Mouse (Mus musculus): ENCODE measurements at regions not wholly inside any gene's neighbourhood (a gene's known extent, or its start where the extent isn't known, plus 50 kb on each side); places are given as distances from the start of the nearest gene placed in this dataset.
"Not testable (repeated sequence)": the region's sequence is repeated elsewhere in the genome, so short reads cannot be mapped to it uniquely, and the experiment has no call there.

DNA sequence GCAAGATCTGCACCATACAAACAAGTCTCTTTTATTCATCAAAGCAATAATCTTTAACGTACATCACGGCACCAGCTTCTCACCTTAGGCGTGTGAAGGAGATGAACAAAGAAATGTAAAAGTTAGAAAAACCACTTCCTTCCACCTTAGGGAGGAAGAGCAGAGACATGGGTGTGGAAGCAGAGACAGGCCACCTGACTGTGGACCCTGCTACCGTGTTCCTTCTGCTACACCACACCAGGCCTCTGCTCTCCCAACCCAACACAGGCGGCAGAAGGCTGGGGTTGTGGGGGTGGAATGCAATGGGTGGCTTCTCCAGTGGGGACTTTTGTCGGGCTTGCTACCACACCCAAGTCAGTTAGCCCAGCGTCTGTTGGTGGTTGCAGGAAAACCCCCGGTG lies 540.2 kb upstream of the Gm10131 start:
- DNase-seq (ENCODE audit: low spot score): no peak

- DNase-seq (ENCODE audit: low spot score): not testable (repeated sequence)
Measured at GRCm38 (mm10) chr8:34628221-34628620, 516.7 kb upstream of the Gm10131 start.

GRCm38 (mm10) chr8:34625670-34626069 lies 514.1 kb upstream of the Gm10131 start:
- DNase-seq (ENCODE audit: low spot score): no peak

GRCm38 (mm10) chr8:34623783-34624182 lies 512.2 kb upstream of the Gm10131 start:
- no peak for DNase-seq (ENCODE audit: low spot score)

- DNase-seq (ENCODE audit: low spot score): no peak
Measured at GRCm38 (mm10) chr8:34622177-34623114, 510.9 kb upstream of the Gm10131 start.

DNA sequence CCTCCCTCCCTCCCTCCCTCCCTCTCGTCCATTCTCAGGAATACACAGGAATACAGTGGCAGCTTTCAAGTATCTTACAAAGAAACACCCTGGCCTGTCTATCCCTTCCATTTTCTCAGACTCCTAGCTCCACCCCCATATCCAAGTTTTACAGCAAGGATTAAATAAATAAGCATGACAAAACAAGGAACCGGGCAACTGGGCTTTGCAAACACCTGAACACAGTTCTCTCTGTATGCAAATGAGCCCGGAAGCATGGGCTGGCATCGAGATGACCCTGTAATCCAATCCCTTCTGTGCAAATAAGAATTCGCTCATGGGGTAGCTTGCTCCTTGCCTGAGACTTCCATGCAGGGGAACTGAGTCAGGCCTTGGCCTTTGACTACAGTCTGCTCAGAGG lies 506.5 kb upstream of the Gm10131 start:
- DNase-seq (ENCODE audit: low spot score): no peak

DNA sequence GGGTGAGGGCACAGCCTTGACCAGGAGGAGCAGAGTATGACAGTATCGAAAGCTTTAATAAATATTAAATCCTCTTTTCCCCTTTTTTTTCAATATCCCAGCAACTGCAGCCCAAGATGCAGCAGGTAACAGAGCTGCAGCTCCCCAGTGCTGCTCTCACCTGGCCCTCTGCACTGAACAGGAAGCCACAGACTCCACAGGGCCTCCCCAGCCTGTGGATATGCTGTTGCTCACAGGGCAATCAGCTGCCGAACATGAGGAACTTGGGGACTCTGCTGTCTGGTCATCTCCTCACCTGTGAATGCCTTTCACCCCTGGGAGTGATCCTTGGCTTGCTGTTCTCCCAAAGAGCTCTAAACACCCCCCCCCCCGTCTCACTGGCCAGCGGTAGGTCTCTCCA lies 503.4 kb upstream of the Gm10131 start:
- DNase-seq (ENCODE audit: low spot score): no peak

DNA sequence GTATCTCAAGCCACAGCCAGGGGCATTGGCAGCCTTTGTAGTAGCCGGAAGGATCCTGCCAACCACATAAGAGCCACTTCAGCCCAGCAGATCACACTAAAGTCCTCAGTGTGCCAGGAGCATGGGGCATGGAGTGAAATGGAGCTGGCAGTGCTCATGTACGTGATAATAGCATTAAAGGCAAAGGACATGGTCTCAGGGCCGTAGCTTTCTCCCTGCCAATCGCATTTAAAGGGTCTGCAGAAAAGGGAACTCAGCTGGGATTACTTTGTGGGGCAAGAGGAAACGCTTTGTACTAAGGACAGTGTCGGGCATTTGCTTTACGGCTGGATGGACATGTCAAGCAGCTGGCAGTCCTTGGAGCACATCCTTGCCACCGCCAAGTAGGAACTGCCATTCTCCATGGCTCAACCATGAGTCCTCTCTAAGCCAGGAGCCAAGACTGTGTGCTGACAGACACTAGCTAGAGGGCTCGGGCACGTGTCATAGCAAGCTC lies 502.5 kb upstream of the Gm10131 start:
- DNase-seq (ENCODE audit: low spot score): no peak

- DNase-seq (ENCODE audit: low spot score): no peak
Measured at GRCm38 (mm10) chr8:34613138-34613537, 501.6 kb upstream of the Gm10131 start.

DNA sequence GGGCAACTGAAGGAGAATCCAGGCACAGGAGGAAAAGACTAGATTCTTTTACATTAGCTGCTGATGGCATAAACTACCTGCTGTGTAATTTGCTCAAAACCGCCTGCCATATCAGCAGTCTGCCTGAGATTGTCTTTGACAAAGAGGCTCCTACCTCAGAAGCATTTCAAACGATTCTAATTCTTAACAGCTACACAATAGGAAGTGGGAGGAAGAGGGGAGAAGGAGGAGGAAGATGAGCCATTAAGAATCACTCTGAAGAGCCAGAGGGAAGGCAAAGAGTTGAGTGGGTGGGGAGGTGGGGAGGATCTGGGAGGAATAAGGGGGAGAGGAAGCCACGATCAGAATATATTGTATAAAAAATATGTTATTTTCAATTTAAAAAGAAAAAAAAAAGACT lies 500.9 kb upstream of the Gm10131 start:
- no peak for DNase-seq (ENCODE audit: low spot score)

DNA sequence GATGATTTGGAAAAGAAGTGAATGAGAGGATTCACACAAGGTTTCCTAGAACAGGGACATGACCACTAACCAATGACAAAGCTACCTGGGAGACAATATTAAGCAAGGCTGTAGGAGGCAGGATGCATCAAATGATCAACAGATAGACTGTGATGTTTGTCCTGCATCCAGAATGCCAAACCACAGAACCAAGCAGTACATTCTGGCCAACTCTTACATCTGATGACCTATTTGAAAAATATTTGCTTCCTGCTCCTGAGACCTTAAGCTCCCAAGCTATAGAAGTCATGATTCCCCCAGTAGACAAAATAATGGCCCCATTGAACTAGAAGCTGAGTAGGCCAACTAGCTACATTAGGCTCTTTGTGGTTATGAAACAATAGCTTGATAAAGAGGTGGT lies 498.6 kb upstream of the Gm10131 start:
- no peak for DNase-seq (ENCODE audit: low spot score)

DNA sequence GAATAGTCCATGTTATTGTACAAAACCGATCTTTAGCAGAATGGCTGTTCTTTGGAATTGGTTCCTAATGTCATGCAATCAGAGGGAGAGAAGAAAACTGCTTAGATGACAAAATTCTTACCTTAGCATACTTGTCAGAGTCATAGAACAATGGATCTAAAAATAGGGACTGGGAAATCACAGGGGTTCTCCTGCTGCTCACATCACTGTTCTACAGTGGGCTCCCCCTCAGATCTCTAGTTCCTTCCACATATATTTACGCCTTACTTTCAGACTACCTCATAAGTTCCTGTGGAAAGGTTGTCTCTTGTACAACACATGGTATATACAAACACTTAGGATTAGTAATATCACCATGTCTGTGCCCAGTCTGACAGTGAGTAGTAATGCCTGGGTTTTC lies 495.9 kb upstream of the Gm10131 start:
- no peak for DNase-seq (ENCODE audit: low spot score)

GRCm38 (mm10) chr8:34605031-34605430 lies 493.5 kb upstream of the Gm10131 start:
- no peak for DNase-seq (ENCODE audit: low spot score)

- no peak for DNase-seq (ENCODE audit: low spot score)
Measured at GRCm38 (mm10) chr8:34604581-34604980, 493.0 kb upstream of the Gm10131 start.

GRCm38 (mm10) chr8:34601426-34601953 lies 490.0 kb upstream of the Gm10131 start:
- DNase-seq (ENCODE audit: low spot score): no peak

- DNase-seq (ENCODE audit: low spot score): no peak
Measured at GRCm38 (mm10) chr8:34600880-34601279, 489.3 kb upstream of the Gm10131 start.

DNA sequence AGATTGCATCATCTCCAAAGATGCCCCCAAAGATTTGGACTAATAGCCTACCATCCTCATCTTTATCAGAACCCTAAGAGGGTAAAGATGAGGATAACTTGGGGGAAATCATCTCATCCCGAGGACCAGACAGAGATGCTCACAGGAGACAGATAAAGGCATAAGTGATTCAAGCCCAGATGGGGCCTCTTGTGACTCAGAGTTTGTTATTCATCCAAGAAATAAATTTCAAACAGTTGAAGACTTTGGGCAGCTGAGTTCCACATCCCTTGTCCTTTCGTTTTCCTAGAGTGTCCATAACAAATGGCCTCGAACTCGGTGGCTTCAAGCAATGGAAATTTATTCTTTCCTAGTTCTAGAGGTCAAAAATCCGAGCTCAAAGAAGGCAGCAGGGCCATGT lies 485.1 kb upstream of the Gm10131 start:
- no peak for DNase-seq (ENCODE audit: low spot score)

- no peak for DNase-seq (ENCODE audit: low spot score)
Measured at GRCm38 (mm10) chr8:34590976-34591749, 479.6 kb upstream of the Gm10131 start.

GRCm38 (mm10) chr8:34578043-34578442 lies 466.5 kb upstream of the Gm10131 start:
- DNase-seq (ENCODE audit: low spot score): peak; percentile 22

- peak; percentile 24 for DNase-seq (ENCODE audit: low spot score)
Measured at GRCm38 (mm10) chr8:34574009-34574408, 462.5 kb upstream of the Gm10131 start.

- DNase-seq (ENCODE audit: low spot score): peak; percentile 61
Measured at GRCm38 (mm10) chr8:34573007-34573881, 461.7 kb upstream of the Gm10131 start.

DNA sequence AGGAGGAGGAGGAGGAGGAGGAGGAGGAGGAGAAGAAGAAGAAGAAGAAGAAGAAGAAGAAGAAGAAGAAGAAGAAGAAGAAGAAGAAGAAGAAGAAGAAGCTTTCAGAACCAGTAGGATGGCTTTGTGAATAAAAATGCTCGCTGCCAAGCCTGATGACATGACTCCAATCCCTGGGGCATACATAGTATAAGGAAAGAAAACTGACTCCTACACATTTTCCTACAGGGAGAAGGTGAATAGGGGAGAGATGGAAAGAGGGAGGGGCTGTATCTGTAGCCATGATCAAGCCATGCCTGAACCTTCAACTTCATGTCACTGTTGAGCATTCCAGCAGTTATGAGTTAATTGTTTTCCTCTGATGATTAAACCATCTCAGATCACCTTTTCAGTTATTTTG lies 460.2 kb upstream of the Gm10131 start:
- no peak for DNase-seq (ENCODE audit: low spot score)

All from embryo, embryonic 10.5 days (tissue).